Mouse (Mus musculus) heart, postnatal 0 days (tissue): ENCODE results near the gene Ccni.

Source experiments
- CTCF ChIP-seq: IDR thresholded peaks from 2 replicates; pipeline ENCODE4 v1.5.1; 2016; ENCODE audit warnings: antibody characterized with exemption, control low read depth, low read depth
- EP300 ChIP-seq: IDR thresholded peaks from 2 replicates; pipeline ENCODE4 v1.6.1; 2016; ENCODE audit warnings: antibody characterized with exemption, low read depth

DNA sequence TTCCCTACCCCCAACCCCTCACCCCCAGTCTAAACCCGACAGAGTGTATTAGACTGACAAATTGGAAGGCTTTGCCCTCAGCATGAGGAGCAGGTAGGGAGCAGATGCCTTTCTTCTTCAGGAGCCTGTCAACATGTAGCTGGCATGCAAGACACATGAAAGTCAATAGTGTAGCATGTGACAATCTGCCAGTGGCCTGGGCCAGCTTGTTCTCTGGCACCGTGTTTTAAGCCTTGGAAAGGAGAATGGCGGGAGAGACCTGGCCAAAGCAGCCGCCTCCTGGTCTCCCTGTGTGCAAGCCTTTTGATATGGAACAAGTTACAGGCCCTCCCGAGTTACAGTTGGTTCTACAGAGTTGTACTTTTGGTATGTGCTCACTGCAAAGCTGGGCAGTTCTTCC lies 65.5 kb downstream of the Ccni start:
- no peak for TF ChIP-seq CTCF
- no peak for TF ChIP-seq EP300
